Mouse (Mus musculus) midbrain, embryonic 11.5 days (tissue): ENCODE results near the gene Pex5. TPM values are rescaled to one million over a fixed set of nuclear protein-coding genes. Genes with fewer than 3 reads are reported as not detected.
"Not testable (repeated sequence)": the region's sequence is repeated elsewhere in the genome, so short reads cannot be mapped to it uniquely, and the experiment has no call there.

ENCODE experiments used
- ATAC-seq: fragments of 200-750 bp; cut with Nextera tagmentation; 2 replicates; pipeline ENCODE4 v1.8.0; 2017; ENCODE audit warnings: moderate TSS enrichment, moderate library complexity; ENCODE audit not compliant: low FRiP score
- DNase-seq: peaks from one replicate; pipeline ENCODE4 v3.0.0; 2015; ENCODE audit warnings: low spot score; ENCODE audit errors: missing footprints
- H3K27ac ChIP-seq: fragments of 300-500 bp; sonication (generic); 2 replicates; pipeline ENCODE4 v1.5.1; 2014; ENCODE audit warnings: low read depth, low read length
- H3K27me3 ChIP-seq: fragments of 300-500 bp; sonication (generic); 2 replicates; pipeline ENCODE4 v1.6.1; 2014; ENCODE audit warnings: mild to moderate bottlenecking, low read length, moderate library complexity, mixed read lengths; ENCODE audit not compliant: control insufficient read depth, insufficient read depth
- H3K36me3 ChIP-seq: fragments of 300-500 bp; sonication (generic); 2 replicates; pipeline ENCODE4 v1.6.1; 2014; ENCODE audit warnings: mild to moderate bottlenecking, low read length, moderate library complexity, mixed read lengths; ENCODE audit not compliant: control insufficient read depth, insufficient read depth
- H3K4me1 ChIP-seq: fragments of 300-500 bp; sonication (generic); 2 replicates; pipeline ENCODE4 v1.6.1; 2014; ENCODE audit warnings: low read length; ENCODE audit not compliant: control insufficient read depth, insufficient read depth
- H3K4me2 ChIP-seq: fragments of 300-500 bp; sonication (generic); 2 replicates; pipeline ENCODE4 v1.6.1; 2014; ENCODE audit warnings: mild to moderate bottlenecking, moderate library complexity
- H3K4me3 ChIP-seq: fragments of 300-500 bp; sonication (generic); 2 replicates; pipeline ENCODE4 v1.5.1; 2014; ENCODE audit warnings: low read depth, low read length
- H3K9ac ChIP-seq: fragments of 300-500 bp; sonication (generic); 2 replicates; pipeline ENCODE4 v1.6.1; 2014; ENCODE audit warnings: low read length
- H3K9me3 ChIP-seq: fragments of 300-500 bp; sonication (generic); 2 replicates; pipeline ENCODE4 v1.6.1; 2016; ENCODE audit warnings: low read length; ENCODE audit not compliant: control insufficient read depth
- WGBS: fragments of 180-500 bp; shearing (Covaris S2); extraction: QIAGEN DNeasy Blood & Tissue Kit; methylation state at CpG from one replicate; pipeline ENCODE4 v1.1.7; 2014; 5-methylcytosine and 5-hydroxymethylcytosine counted together
- polyA plus RNA-seq: library from polyadenylated mRNA; unstranded; fragments of >200 nt; fragmentation: Nextera tagmentation; extraction: Ambion mirVana; gene quantifications from 2 replicates; pipeline ENCODE4 v1.2.1, GENCODE M21; 2014

The Pex5 gene
- polyA plus RNA-seq, 1 experiment from 2014 or later = 39.6 TPM

- Histone ChIP-seq H3K4me2 (peak overlapping the region; percentile 67), H3K27me3 (no peaks in the 10 kb centered on the region), H3K9me3 (no peaks in the 10 kb centered on the region), H3K4me1 (no peaks in the 10 kb centered on the region; the same call in 1 of the 2 replicates), H3K9ac (peak overlapping the region; percentile 81; the same call in 1 of the 2 replicates), H3K36me3 (no peaks in the 10 kb centered on the region), H3K4me3 (peak overlapping the region; percentile 88), H3K27ac (peak overlapping the region; percentile 35; the same call in 1 of the 2 replicates)
- DNase-seq = peak; percentile 92
- ATAC-seq = peak; percentile 66
- 8% methylated on average over 21 of the region's 21 CpGs for WGBS
Observed at GRCm38 (mm10) chr6:124415347-124416088, 651 bp upstream of the Pex5 start.

- 3% methylated on average over 41 of the region's 45 CpGs for WGBS
- Histone ChIP-seq H3K9ac (peak overlapping the region; percentile 81), H3K9me3 (no peaks in the 10 kb centered on the region), H3K27me3 (no peaks in the 10 kb centered on the region), H3K4me1 (no peaks in the 10 kb centered on the region; the same call in 1 of the 2 replicates), H3K4me3 (peak overlapping the region; percentile 88), H3K36me3 (no peaks in the 10 kb centered on the region), H3K27ac (peak overlapping the region; percentile 26), H3K4me2 (peak overlapping the region; percentile 67)
- DNase-seq (peak; percentile 95), ATAC-seq (peak; percentile 70)
Observed at GRCm38 (mm10) chr6:124414150-124414926, 529 bp downstream of the Pex5 start.

- H3K27me3 ChIP-seq = no peaks in the 10 kb centered on the region
- no peak overlapping the region for H3K27ac ChIP-seq
- no peaks in the 10 kb centered on the region for H3K36me3 ChIP-seq
- peak overlapping the region; percentile 67 for H3K4me2 ChIP-seq
- 71% methylated on average over 3 of the region's 3 CpGs for WGBS
- DNase-seq (no peak), ATAC-seq (no peak)
- H3K4me3 ChIP-seq = peak overlapping the region; percentile 88
- no peaks in the 10 kb centered on the region; the same call in 1 of the 2 replicates for H3K4me1 ChIP-seq
- H3K9ac ChIP-seq = peak overlapping the region; percentile 81; the same call in 1 of the 2 replicates
- no peaks in the 10 kb centered on the region for H3K9me3 ChIP-seq
Observed at GRCm38 (mm10) chr6:124413770-124414149, 1.1 kb downstream of the Pex5 start.

- Histone ChIP-seq H3K27me3 (no peaks in the 10 kb centered on the region), H3K36me3 (peaks cover 8% of the 10 kb centered on the region), H3K27ac (no peak overlapping the region), H3K9ac (no peak overlapping the region), H3K4me1 (no peaks in the 10 kb centered on the region), H3K9me3 (no peaks in the 10 kb centered on the region), H3K4me3 (no peak overlapping the region), H3K4me2 (no peak overlapping the region)
- DNase-seq (peak; percentile 45), ATAC-seq (no peak)
- WGBS = 91% methylated on average over 5 of the region's 5 CpGs
Observed at GRCm38 (mm10) chr6:124408355-124408754, 6.5 kb downstream of the Pex5 start.

GRCm38 (mm10) chr6:124407180-124407579 is 7.7 kb downstream of the Pex5 start:
- H3K4me2 ChIP-seq = no peak overlapping the region
- H3K4me1 ChIP-seq = no peaks in the 10 kb centered on the region
- peaks cover 8% of the 10 kb centered on the region for H3K36me3 ChIP-seq
- no peaks in the 10 kb centered on the region for H3K27me3 ChIP-seq
- DNase-seq (no peak), ATAC-seq (no peak)
- no peak overlapping the region for H3K4me3 ChIP-seq
- H3K9ac ChIP-seq = no peak overlapping the region
- H3K27ac ChIP-seq = no peak overlapping the region
- H3K9me3 ChIP-seq = no peaks in the 10 kb centered on the region

- no peaks in the 10 kb centered on the region for H3K9me3 ChIP-seq
- no peaks in the 10 kb centered on the region for H3K4me1 ChIP-seq
- H3K27ac ChIP-seq = no peak overlapping the region
- H3K36me3 ChIP-seq = peaks cover 8% of the 10 kb centered on the region
- ATAC-seq = no peak
- no peak overlapping the region for H3K4me3 ChIP-seq
- H3K27me3 ChIP-seq = no peaks in the 10 kb centered on the region
- WGBS = 94% methylated on average over 10 of the region's 10 CpGs
- DNase-seq = no peak
- H3K9ac ChIP-seq = no peak overlapping the region
- H3K4me2 ChIP-seq = no peak overlapping the region
Observed at GRCm38 (mm10) chr6:124406326-124406725, 8.5 kb downstream of the Pex5 start.

GRCm38 (mm10) chr6:124399738-124400137 is 15.1 kb downstream of the Pex5 start:
- H3K27me3 ChIP-seq = no peaks in the 10 kb centered on the region
- DNase-seq (no peak), ATAC-seq (no peak)
- no peak overlapping the region for H3K4me2 ChIP-seq
- no peaks in the 10 kb centered on the region for H3K4me1 ChIP-seq
- H3K9me3 ChIP-seq = no peaks in the 10 kb centered on the region
- H3K36me3 ChIP-seq = peaks cover 31% of the 10 kb centered on the region
- H3K27ac ChIP-seq = no peak overlapping the region
- 93% methylated on average over 6 of the region's 6 CpGs for WGBS
- H3K4me3 ChIP-seq = no peak overlapping the region
- no peak overlapping the region for H3K9ac ChIP-seq

- WGBS = 93% methylated on average over 3 of the region's 3 CpGs
Observed at GRCm38 (mm10) chr6:124394991-124395390, 19.9 kb downstream of the Pex5 start.

GRCm38 (mm10) chr6:124380142-124380541 is 34.7 kb downstream of the Pex5 start:
- Histone ChIP-seq H3K9ac (no peak overlapping the region), H3K4me2 (no peak overlapping the region), H3K9me3 (peaks cover 2% of the 10 kb centered on the region; the same call in 1 of the 2 replicates), H3K27ac (no peak overlapping the region), H3K36me3 (no peaks in the 10 kb centered on the region), H3K4me1 (no peaks in the 10 kb centered on the region), H3K27me3 (no peaks in the 10 kb centered on the region), H3K4me3 (no peak overlapping the region)
- DNase-seq = no peak
- WGBS = 61% methylated on average over 5 of the region's 5 CpGs
- ATAC-seq = no peak

More at GRCm38 (mm10) chr6:124394991-124395390, 19.9 kb downstream of the Pex5 start:
- peaks cover 22% of the 10 kb centered on the region for H3K36me3 ChIP-seq
- H3K4me2 ChIP-seq, DNase-seq, H3K27ac ChIP-seq, H3K27me3 ChIP-seq, H3K9me3 ChIP-seq, ATAC-seq, H3K9ac ChIP-seq, H3K4me1 ChIP-seq, H3K4me3 ChIP-seq: not testable (repeated sequence)
